In the genomic region with DNA sequence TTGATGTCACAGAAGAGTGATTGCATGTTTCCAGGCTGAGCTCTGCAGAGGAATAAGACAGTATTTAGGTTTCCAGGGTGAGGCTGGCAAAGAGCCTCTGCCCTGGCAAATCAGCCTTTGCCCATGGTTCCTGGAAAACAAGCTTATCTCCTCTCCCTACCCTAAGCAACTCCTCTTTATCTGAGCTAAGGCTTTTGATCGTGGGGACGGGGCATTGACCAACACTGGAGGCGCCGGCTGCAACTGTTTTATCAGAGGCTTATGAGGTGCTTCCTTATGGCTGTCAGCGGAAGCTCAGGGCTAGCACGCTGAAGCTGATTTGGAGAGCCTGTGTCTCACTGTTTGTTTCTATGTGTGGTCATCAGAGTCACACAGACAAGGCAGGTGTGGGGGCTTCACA, we compare ENCODE assay signal across 21 mouse cellular contexts. TPM values are rescaled to one million over a fixed set of nuclear protein-coding genes. Genes with fewer than 3 reads are reported as not detected.
A peak's percentile ranks its signal among the peaks of the same experiment; 100 is the strongest.
DNase-seq lines count a peak whose midpoint lies in the region; ATAC-seq and TF ChIP-seq lines count a peak whose summit lies in the region.
"Had no signal": no experiment of that assay in that cellular context is flagged by ENCODE, and none has a peak within 500 bp of the region (broad histone marks: within the 10 kb centered on the region; RNA-seq: fewer than 3 reads in every experiment).

No protein-coding gene starts in this region.

- ATAC-seq in heart, embryonic 12.5 days (ENCODE audit: insufficient number of reproducible peaks, low FRiP score): no peak
- 0 out of 2 replicates have a peak, but pooled peaks have one; percentile 15 for ATAC-seq in G1E (ENCODE audit: extremely low read depth, insufficient number of reproducible peaks, low FRiP score, poor library complexity, severe bottlenecking)
- ATAC-seq in erythroblast, adult 5-6 weeks (replicated peaks; ENCODE audit: low FRiP score, poor library complexity, severe bottlenecking): peak; percentile 32
- peak; percentile 60 for ATAC-seq in liver, embryonic 11.5 days (replicated peaks; ENCODE audit: low FRiP score)
- ATAC-seq: forebrain, embryonic 15.5 days had no signal

- H3K4me1 ChIP-seq in heart, embryonic 12.5 days (replicated peaks): peaks cover 45% of the 10 kb centered on the region
- peaks cover 50% of the 10 kb centered on the region for H3K4me1 ChIP-seq in G1E (ENCODE audit: insufficient read depth, low read depth, low read length)
- peaks cover 37% of the 10 kb centered on the region for H3K4me1 ChIP-seq in liver, embryonic 11.5 days (replicated peaks; ENCODE audit: control insufficient read depth, insufficient read depth, low read length)

- peak overlapping the region; percentile 46; the same call in 1 of the 2 replicates for H3K9ac ChIP-seq in heart, embryonic 12.5 days
- peak overlapping the region; percentile 30 for H3K9ac ChIP-seq in liver, embryonic 11.5 days (ENCODE audit: low read depth, low read length)
- H3K9ac ChIP-seq: forebrain, embryonic 15.5 days; hindbrain, embryonic 13.5 days; neural tube, embryonic 12.5 days; stomach, embryonic 15.5 days had no signal

- no peaks in the 10 kb centered on the region for H3K9me3 ChIP-seq in heart, embryonic 12.5 days (replicated peaks)
- H3K9me3 ChIP-seq in G1E (replicated peaks): peaks cover 12% of the 10 kb centered on the region
- no peaks in the 10 kb centered on the region for H3K9me3 ChIP-seq in liver, embryonic 11.5 days (ENCODE audit: control insufficient read depth, low read length)
- H3K9me3 ChIP-seq: forebrain, embryonic 15.5 days; hindbrain, embryonic 13.5 days; neural tube, embryonic 12.5 days; stomach, embryonic 15.5 days had no signal

- peak overlapping the region; percentile 87 for H3K27ac ChIP-seq in heart, embryonic 12.5 days (ENCODE audit: poor library complexity, severe bottlenecking)
- H3K27ac ChIP-seq in liver, embryonic 11.5 days (ENCODE audit: low read depth, low read length): peak overlapping the region; percentile 89
- H3K27ac ChIP-seq: forebrain, embryonic 15.5 days; hindbrain, embryonic 13.5 days; neural tube, embryonic 12.5 days; stomach, embryonic 15.5 days had no signal

- H3K27me3 ChIP-seq in heart, embryonic 12.5 days (replicated peaks): no peaks in the 10 kb centered on the region
- H3K27me3 ChIP-seq in G1E (ENCODE audit: insufficient read depth, low read length): no peaks in the 10 kb centered on the region
- H3K27me3 ChIP-seq in liver, embryonic 11.5 days (replicated peaks; ENCODE audit: control insufficient read depth, insufficient read depth, low read length): no peaks in the 10 kb centered on the region
- H3K27me3 ChIP-seq: forebrain, embryonic 15.5 days; hindbrain, embryonic 13.5 days; neural tube, embryonic 12.5 days; stomach, embryonic 15.5 days had no signal

- H3K4me2 ChIP-seq in heart, embryonic 12.5 days: peak overlapping the region; percentile 41
- H3K4me2 ChIP-seq in liver, embryonic 11.5 days: peak overlapping the region; percentile 59
- H3K4me2 ChIP-seq: forebrain, embryonic 15.5 days; hindbrain, embryonic 13.5 days; neural tube, embryonic 12.5 days; stomach, embryonic 15.5 days had no signal

- no peak for TF ChIP-seq CTCF in G1E (IDR thresholded peaks at IDR 0.05; ENCODE audit: low read depth, low read length)

- 19% methylated on average over 6 of the region's 6 CpGs for WGBS in heart, embryonic 12.5 days
- WGBS in liver, embryonic 11.5 days: 39% methylated on average over 6 of the region's 6 CpGs

- H3K36me3 ChIP-seq in heart, embryonic 12.5 days: peaks cover 50% of the 10 kb centered on the region
- H3K36me3 ChIP-seq in G1E (replicated peaks): peaks cover 96% of the 10 kb centered on the region
- H3K36me3 ChIP-seq in liver, embryonic 11.5 days (ENCODE audit: control insufficient read depth, insufficient read depth, low read length): peaks cover 41% of the 10 kb centered on the region

- no peak for DNase-seq in heart, adult 18-20 months
- no peak for DNase-seq in G1E (ENCODE audit: low spot score)
- peak; percentile 34 for DNase-seq in liver, embryonic 11.5 days (ENCODE audit: low spot score)
- no peak for DNase-seq in cerebellum, adult 18-20 months
- DNase-seq in T-cell, adult 2 months (ENCODE audit: low spot score): no peak
- no peak for DNase-seq in urinary bladder, adult 18-20 months (ENCODE audit: low spot score in 2 of 2)
- DNase-seq: cerebellum, adult 9-11 months; kidney, adult 9 months; midbrain, embryonic 14.5 days; right cerebral cortex, postnatal 25 days; thymus, postnatal 36 days had no signal

- H3K4me3 ChIP-seq in heart, embryonic 12.5 days: peak overlapping the region; percentile 5; the same call in 1 of the 2 replicates
- H3K4me3 ChIP-seq in G1E (ENCODE audit: low read depth, low read length): peak overlapping the region; percentile 5; the same call in 1 of the 2 replicates
- H3K4me3 ChIP-seq in liver, embryonic 11.5 days (ENCODE audit: low read depth, low read length): peak overlapping the region; percentile 13; the same call in 1 of the 2 replicates
- H3K4me3 ChIP-seq: forebrain, embryonic 15.5 days; hindbrain, embryonic 13.5 days; neural tube, embryonic 12.5 days; stomach, embryonic 15.5 days had no signal

RNA-seq across cellular contexts. Expression of a gene that starts 4.4 kb away (rescaled TPM):
- polyA plus RNA-seq in heart, embryonic 12.5 days (2016; fragmentation: Nextera tagmentation; extraction: Ambion mirVana): 76.4 and 79.9 TPM in 2 replicates
- total RNA-seq in heart, adult 18-20 months (2021): 10 to 100 TPM; 89.9 to 95.5 TPM
- 45.1 and 51.4 TPM in 2 replicates for total RNA-seq in G1E (2014; fragmentation: Nextera tagmentation)
- 81.2 and 85.3 TPM in 2 replicates for total RNA-seq in G1E (2017)
- 146 and 170 TPM in 2 replicates for polyA plus RNA-seq in G1E (2012)
- 86.3 and 108 TPM in 2 replicates for total RNA-seq in erythroblast, adult 5-6 weeks (2015; ENCODE audit: low replicate concordance)
- total RNA-seq in erythroblast, adult 5-6 weeks (2017; ENCODE audit: low replicate concordance): 148 and 150 TPM in 2 replicates
- polyA plus RNA-seq in liver, embryonic 11.5 days (2014; fragmentation: Nextera tagmentation; extraction: Ambion mirVana): 186 and 188 TPM in 2 replicates

RNA-seq across cellular contexts. Expression of a gene that starts 13.5 kb away (rescaled TPM):
- 37.9 and 42.4 TPM in 2 replicates for polyA plus RNA-seq in heart, embryonic 12.5 days (2016; fragmentation: Nextera tagmentation; extraction: Ambion mirVana)
- total RNA-seq in heart, adult 18-20 months (2021): 10 to 100 TPM; 17.0 to 17.4 TPM
- total RNA-seq in G1E (2014; fragmentation: Nextera tagmentation) (46.5 and 58.3 TPM in 2 replicates), G1E (2017) (22.6 and 25.9 TPM in 2 replicates)
- 67.2 and 96.3 TPM in 2 replicates for polyA plus RNA-seq in G1E (2012)
- 15.4 and 16.5 TPM in 2 replicates for total RNA-seq in erythroblast, adult 5-6 weeks (2015; ENCODE audit: low replicate concordance)
- total RNA-seq in erythroblast, adult 5-6 weeks (2017; ENCODE audit: low replicate concordance): 5.0 and 10.1 TPM in 2 replicates
- 75.4 and 80.8 TPM in 2 replicates for polyA plus RNA-seq in liver, embryonic 11.5 days (2014; fragmentation: Nextera tagmentation; extraction: Ambion mirVana)

RNA-seq across cellular contexts. Expression of a gene that starts 15.0 kb away (rescaled TPM):
- polyA plus RNA-seq in heart, embryonic 12.5 days (2016; fragmentation: Nextera tagmentation; extraction: Ambion mirVana): 4.0 TPM in 1 of 2 replicates, not detected in the other
- total RNA-seq in heart, adult 18-20 months (2021): 10 to 100 TPM in 1 of 2 experiments, 1 to 10 TPM in 1; 9.9 to 15.3 TPM
- total RNA-seq in G1E (2014; fragmentation: Nextera tagmentation) (14.0 TPM in 1 of 2 replicates, not detected in the other), G1E (2017) (not detected in 2 replicates)
- not detected in 2 replicates for polyA plus RNA-seq in G1E (2012)
- not detected in 2 replicates for total RNA-seq in erythroblast, adult 5-6 weeks (2015; ENCODE audit: low replicate concordance)
- not detected in 2 replicates for total RNA-seq in erythroblast, adult 5-6 weeks (2017; ENCODE audit: low replicate concordance)
- polyA plus RNA-seq in liver, embryonic 11.5 days (2014; fragmentation: Nextera tagmentation; extraction: Ambion mirVana): not detected in 2 replicates
- polyA plus RNA-seq: brain, embryonic 14.5 days; C2C12; embryonic facial prominence, embryonic 14.5 days; hindbrain, embryonic 13.5 days; lung, embryonic 16.5 days; stomach, embryonic 15.5 days had no signal

RNA-seq across cellular contexts. Expression of a gene that starts 16.8 kb away (rescaled TPM):
- 31.4 and 33.2 TPM in 2 replicates for polyA plus RNA-seq in heart, embryonic 12.5 days (2016; fragmentation: Nextera tagmentation; extraction: Ambion mirVana)
- total RNA-seq in heart, adult 18-20 months (2021): 10 to 100 TPM; 29.6 to 31.5 TPM
- 35.4 and 44.9 TPM in 2 replicates for total RNA-seq in G1E (2014; fragmentation: Nextera tagmentation)
- total RNA-seq in G1E (2017): 36.1 and 36.8 TPM in 2 replicates
- polyA plus RNA-seq in G1E (2012): 20.2 and 26.6 TPM in 2 replicates
- total RNA-seq in erythroblast, adult 5-6 weeks (2015; ENCODE audit: low replicate concordance): 6.5 and 7.7 TPM in 2 replicates
- total RNA-seq in erythroblast, adult 5-6 weeks (2017; ENCODE audit: low replicate concordance): 17.8 and 18.8 TPM in 2 replicates
- 35.8 and 44.9 TPM in 2 replicates for polyA plus RNA-seq in liver, embryonic 11.5 days (2014; fragmentation: Nextera tagmentation; extraction: Ambion mirVana)

RNA-seq across cellular contexts. Expression of a gene that starts 36.5 kb away (rescaled TPM):
- polyA plus RNA-seq in heart, embryonic 12.5 days (2016; fragmentation: Nextera tagmentation; extraction: Ambion mirVana): not detected in 2 replicates
- under 1 TPM in 1 of 2 experiments, not detected in 1; 0.18 TPM for total RNA-seq in heart, adult 18-20 months (2021)
- total RNA-seq in G1E (2014; fragmentation: Nextera tagmentation) (not detected in 2 replicates), G1E (2017) (0.05 and 0.06 TPM in 2 replicates)
- not detected in 2 replicates for polyA plus RNA-seq in G1E (2012)
- not detected in 2 replicates for total RNA-seq in erythroblast, adult 5-6 weeks (2015; ENCODE audit: low replicate concordance)
- not detected in 2 replicates for total RNA-seq in erythroblast, adult 5-6 weeks (2017; ENCODE audit: low replicate concordance)
- polyA plus RNA-seq in liver, embryonic 11.5 days (2014; fragmentation: Nextera tagmentation; extraction: Ambion mirVana): 0.01 and 0.14 TPM in 2 replicates
- polyA plus RNA-seq: C2C12; lung, embryonic 16.5 days had no signal
